Comparison of ENCODE assay signal across 20 mouse cellular contexts in genomic region chr14:121946131-121946530, GRCm38 (mm10). TPM values are rescaled to one million over a fixed set of nuclear protein-coding genes. Genes with fewer than 3 reads are reported as not detected.
DNase-seq lines count a peak whose midpoint lies in the region; ATAC-seq and TF ChIP-seq lines count a peak whose summit lies in the region.
"Had no signal": no experiment of that assay in that cellular context is flagged by ENCODE, and none has a peak within 500 bp of the region (broad histone marks: within the 10 kb centered on the region; RNA-seq: fewer than 3 reads in every experiment).

No protein-coding gene starts in this region.

- 75% methylated on average over 5 of the region's 5 CpGs for WGBS in liver, embryonic 11.5 days
- 94% methylated on average over 5 of the region's 5 CpGs for WGBS in hindbrain, embryonic 14.5 days

- intact Hi-C loops in heart, postnatal 36 days (cut with DNase I): no loop called here
- intact Hi-C loops in left cerebral cortex, postnatal 36 days (cut with DNase I): no loop called here

- no peak for TF ChIP-seq CTCF in ES-Bruce4 (IDR thresholded peaks at IDR 0.05; ENCODE audit: low read depth, low read length)

- TF ChIP-seq EP300 in ES-Bruce4 (IDR thresholded peaks at IDR 0.05; ENCODE audit: insufficient read depth, low read depth, low read length): no peak

- no peaks in the 10 kb centered on the region for H3K9me3 ChIP-seq in liver, embryonic 11.5 days (ENCODE audit: control insufficient read depth, low read length)
- H3K9me3 ChIP-seq in ES-Bruce4 (replicated peaks; ENCODE audit: control insufficient read depth, insufficient read depth, low read length, poor library complexity, severe bottlenecking): peaks cover 3% of the 10 kb centered on the region; the same call in 1 of the 2 replicates
- peaks cover 13% of the 10 kb centered on the region; the same call in 1 of the 2 replicates for H3K9me3 ChIP-seq in hindbrain, embryonic 14.5 days (ENCODE audit: control insufficient read depth, low read length)

- no peak for ATAC-seq in liver, embryonic 11.5 days (replicated peaks; ENCODE audit: low FRiP score)
- ATAC-seq in hindbrain, embryonic 14.5 days (ENCODE audit: low FRiP score): no peak
- ATAC-seq: hindbrain, embryonic 16.5 days; lung, postnatal 0 days had no signal

- no peak for TF ChIP-seq POLR2A in ES-Bruce4 (IDR thresholded peaks at IDR 0.05; ENCODE audit: insufficient read depth, low read length)

- H3K27me3 ChIP-seq in liver, embryonic 11.5 days (replicated peaks; ENCODE audit: control insufficient read depth, insufficient read depth, low read length): no peaks in the 10 kb centered on the region
- no peaks in the 10 kb centered on the region for H3K27me3 ChIP-seq in ES-Bruce4 (ENCODE audit: control insufficient read depth, insufficient read depth, low read length, poor library complexity, severe bottlenecking)
- no peaks in the 10 kb centered on the region for H3K27me3 ChIP-seq in hindbrain, embryonic 14.5 days (ENCODE audit: control insufficient read depth, insufficient read depth, low read length)

- no peak overlapping the region for H3K4me3 ChIP-seq in liver, embryonic 11.5 days (ENCODE audit: low read depth, low read length)
- no peak overlapping the region for H3K4me3 ChIP-seq in ES-Bruce4 (ENCODE audit: low read depth, low read length)
- no peak overlapping the region for H3K4me3 ChIP-seq in hindbrain, embryonic 14.5 days (replicated peaks; ENCODE audit: low read length)
- H3K4me3 ChIP-seq: myocyte had no signal

- peak; percentile 62 for DNase-seq in heart, adult 11 months
- DNase-seq in heart, postnatal 36 days: no peak
- peak; percentile 28 for DNase-seq in liver, embryonic 11.5 days (ENCODE audit: low spot score)
- DNase-seq in liver: no peak
- peak; percentile 51 to 52 for DNase-seq in kidney, postnatal 36 days
- DNase-seq in left cerebral cortex, postnatal 36 days (ENCODE audit: low spot score in 2 of 2): no peak
- DNase-seq in hindbrain, embryonic 14.5 days (ENCODE audit: low spot score): no peak
- DNase-seq: cerebellum, adult 9-10 months; gastrocnemius, postnatal 14 days; heart, postnatal 14 days; layer of hippocampus, postnatal 36 days; left cerebral cortex, postnatal 4 days; midbrain, embryonic 14.5 days; retina, postnatal 1 day had no signal

- H3K36me3 ChIP-seq in liver, embryonic 11.5 days (ENCODE audit: control insufficient read depth, insufficient read depth, low read length): no peaks in the 10 kb centered on the region
- no peaks in the 10 kb centered on the region for H3K36me3 ChIP-seq in ES-Bruce4 (ENCODE audit: control insufficient read depth, insufficient read depth, low read length, poor library complexity, severe bottlenecking)
- H3K36me3 ChIP-seq in hindbrain, embryonic 14.5 days (replicated peaks; ENCODE audit: control insufficient read depth, insufficient read depth): no peaks in the 10 kb centered on the region

- no peak overlapping the region for H3K4me2 ChIP-seq in liver, embryonic 11.5 days
- H3K4me2 ChIP-seq in hindbrain, embryonic 14.5 days (replicated peaks): no peak overlapping the region
- H3K4me2 ChIP-seq: heart, embryonic 11.5 days had no signal

- H3K27ac ChIP-seq in liver, embryonic 11.5 days (ENCODE audit: low read depth, low read length): no peak overlapping the region
- H3K27ac ChIP-seq in ES-Bruce4 (ENCODE audit: insufficient read depth, low read length): peak overlapping the region; percentile 12; the same call in 1 of the 2 replicates
- H3K27ac ChIP-seq in hindbrain, embryonic 14.5 days: no peak overlapping the region
- H3K27ac ChIP-seq: liver, embryonic 14.5 days had no signal

- H3K4me1 ChIP-seq in liver, embryonic 11.5 days (replicated peaks; ENCODE audit: control insufficient read depth, insufficient read depth, low read length): no peaks in the 10 kb centered on the region
- peaks cover 5% of the 10 kb centered on the region for H3K4me1 ChIP-seq in ES-Bruce4 (ENCODE audit: control insufficient read depth, insufficient read depth, low read length)
- no peaks in the 10 kb centered on the region for H3K4me1 ChIP-seq in hindbrain, embryonic 14.5 days (replicated peaks; ENCODE audit: control insufficient read depth, insufficient read depth, low read length)

- no peak overlapping the region for H3K9ac ChIP-seq in liver, embryonic 11.5 days (ENCODE audit: low read depth, low read length)
- H3K9ac ChIP-seq in ES-Bruce4 (ENCODE audit: low read depth, poor library complexity, severe bottlenecking): no peak overlapping the region
- no peak overlapping the region for H3K9ac ChIP-seq in hindbrain, embryonic 14.5 days
- H3K9ac ChIP-seq: liver, embryonic 14.5 days had no signal

RNA-seq across cellular contexts. Expression of gene Gpr183, which starts 18.9 kb away (rescaled TPM):
- 1 to 10 TPM; 1.2 to 2.0 TPM for total RNA-seq in heart, postnatal 36 days (2021)
- polyA plus RNA-seq in liver, embryonic 11.5 days (2014; fragmentation: Nextera tagmentation; extraction: Ambion mirVana): 3.2 and 3.9 TPM in 2 replicates
- not detected in 2 replicates for polyA plus RNA-seq in ES-Bruce4 (2011; ENCODE audit: insufficient read depth, insufficient read length, low read depth, missing spikeins)
- under 1 TPM; 0.72 to 0.84 TPM for total RNA-seq in left cerebral cortex, postnatal 36 days (2021)
- 0.74 and 1.4 TPM in 2 replicates for polyA plus RNA-seq in hindbrain, embryonic 14.5 days (2014; fragmentation: Nextera tagmentation; extraction: Ambion mirVana)

RNA-seq across cellular contexts. Expression of gene Gpr18, which starts 30.6 kb away (rescaled TPM):
- under 1 TPM; 0.33 to 0.46 TPM for total RNA-seq in heart, postnatal 36 days (2021)
- polyA plus RNA-seq in liver, embryonic 11.5 days (2014; fragmentation: Nextera tagmentation; extraction: Ambion mirVana): not detected in 2 replicates
- polyA plus RNA-seq in ES-Bruce4 (2011; ENCODE audit: insufficient read depth, insufficient read length, low read depth, missing spikeins): not detected in 2 replicates
- not detected for total RNA-seq in left cerebral cortex, postnatal 36 days (2021)
- 0.40 TPM in 1 of 2 replicates, not detected in the other for polyA plus RNA-seq in hindbrain, embryonic 14.5 days (2014; fragmentation: Nextera tagmentation; extraction: Ambion mirVana)
- total RNA-seq: gastrocnemius, postnatal 14 days; layer of hippocampus, postnatal 36 days; left cerebral cortex, postnatal 4 days had no signal
- polyA plus RNA-seq: midbrain, embryonic 14.5 days; myocyte had no signal

Comparison
In these comparisons a context has a peak if more than half of its experiments do, and no peak if none do; other contexts are left out.
1. DNase-seq: peak in heart, adult 11 months (single experiment), liver, embryonic 11.5 days (single experiment) and kidney, postnatal 36 days (2 of 2); none in heart, postnatal 36 days (0 of 2), liver (single experiment), left cerebral cortex, postnatal 36 days (0 of 2) and hindbrain, embryonic 14.5 days (single experiment).